Mouse (Mus musculus) embryonic fibroblast, embryonic 13.5 days (primary cell): ENCODE data around the gene Olfr263.

Experiments
- CTCF ChIP-seq: IDR thresholded peaks from 2 replicates; pipeline ENCODE4 v1.5.1; 2011; ENCODE audit warnings: mild to moderate bottlenecking, control low read depth, low read length, moderate library complexity, borderline replicate concordance; ENCODE audit not compliant: insufficient read depth
- POLR2A ChIP-seq: IDR thresholded peaks from 2 replicates; pipeline ENCODE4 v1.6.1; 2011; ENCODE audit warnings: low read depth, mild to moderate bottlenecking, control low read depth, low read length, moderate library complexity

DNA sequence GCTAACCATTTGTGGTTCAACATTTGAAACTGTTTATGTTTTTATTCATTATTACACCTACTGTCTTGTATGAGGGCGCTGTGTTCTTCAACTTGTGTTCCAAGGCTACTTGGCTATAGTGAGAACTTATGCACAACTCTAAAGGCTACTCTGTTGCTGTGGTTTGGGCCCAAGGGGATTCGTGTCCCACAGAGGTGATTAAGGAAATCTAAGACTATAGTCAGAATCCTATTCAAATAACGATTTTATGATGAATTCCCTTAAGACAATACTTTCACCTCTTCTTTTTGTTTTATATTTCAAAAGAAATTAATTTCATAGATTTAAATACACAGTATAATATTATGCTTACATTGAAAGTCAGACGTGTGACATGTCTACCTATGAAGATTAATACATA is 16.3 kb downstream of the Olfr263 start, which contains the start of gene Olfr1368:
- TF ChIP-seq CTCF: no peak
- no peak for TF ChIP-seq POLR2A
